Mouse (Mus musculus): ENCODE measurements at regions not wholly inside any gene's neighbourhood (a gene's known extent, or its start where the extent isn't known, plus 50 kb on each side); places are given as distances from the start of the nearest gene placed in this dataset.

DNA sequence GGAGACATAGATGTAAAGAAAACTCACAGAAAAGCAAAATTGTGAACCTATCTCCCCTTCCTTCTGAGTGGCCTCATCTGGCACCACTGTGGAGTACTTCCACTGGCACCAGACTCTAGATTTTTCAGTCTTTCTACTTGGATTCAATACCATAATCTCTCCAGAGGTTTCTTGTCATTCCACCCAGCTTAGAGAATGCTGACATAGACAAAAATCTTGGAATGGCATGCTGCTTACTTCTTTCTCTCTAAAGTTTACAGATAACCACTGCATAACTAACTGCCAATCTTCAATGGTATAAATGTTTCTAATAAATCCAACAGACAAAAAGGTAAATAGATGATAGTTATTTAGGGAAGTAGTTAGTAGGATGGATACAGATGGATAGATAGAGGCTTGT lies 589.6 kb upstream of the Vrk2 start:
- Histone ChIP-seq H3K27me3 (ENCODE audit: control insufficient read depth, insufficient read depth, low read length) (no peaks in the 10 kb centered on the region), H3K27ac (replicated peaks) (no peak overlapping the region), H3K4me2 (replicated peaks; ENCODE audit: low read depth) (no peak overlapping the region), H3K36me3 (ENCODE audit: control insufficient read depth, insufficient read depth, low read length) (no peaks in the 10 kb centered on the region), H3K9ac (ENCODE audit: low read length) (no peak overlapping the region), H3K9me3 (ENCODE audit: control insufficient read depth, low read length) (no peaks in the 10 kb centered on the region), H3K4me3 (ENCODE audit: low read depth, low read length) (no peak overlapping the region), H3K4me1 (replicated peaks; ENCODE audit: control insufficient read depth, insufficient read depth) (no peaks in the 10 kb centered on the region)
- DNase-seq (ENCODE audit: low spot score) (no peak), ATAC-seq (ENCODE audit: low FRiP score, low TSS enrichment) (no peak)
- TF ChIP-seq CTCF (IDR thresholded peaks at IDR 0.05; ENCODE audit: low read depth) (no peak), EP300 (optimal IDR thresholded peaks at IDR 0.05) (no peak)

DNA sequence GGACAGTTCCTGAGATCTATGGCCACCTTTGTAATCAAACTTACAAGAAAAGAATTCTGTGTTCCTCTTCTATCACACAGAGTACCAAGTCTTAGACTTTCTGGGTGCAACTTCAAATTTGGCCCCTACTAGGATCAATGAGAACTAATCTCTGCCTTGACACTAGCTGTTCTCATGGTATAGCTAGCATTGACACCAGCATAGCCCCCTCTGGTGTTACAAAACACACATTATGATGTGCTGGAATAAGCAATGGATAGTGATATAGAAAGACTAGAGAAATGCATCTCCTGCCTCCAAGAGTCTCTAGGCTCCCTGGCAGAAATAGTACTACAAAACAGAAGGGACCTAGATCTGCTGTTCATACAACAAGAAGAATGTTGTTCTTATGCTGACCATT lies 566.6 kb upstream of the Vrk2 start:
- ATAC-seq (ENCODE audit: low FRiP score, low TSS enrichment) (no peak), DNase-seq (ENCODE audit: low spot score) (no peak)
- Histone ChIP-seq H3K36me3 (ENCODE audit: control insufficient read depth, insufficient read depth, low read length) (no peaks in the 10 kb centered on the region), H3K4me2 (replicated peaks; ENCODE audit: low read depth) (no peak overlapping the region), H3K4me3 (ENCODE audit: low read depth, low read length) (no peak overlapping the region), H3K9ac (ENCODE audit: low read length) (no peak overlapping the region), H3K4me1 (replicated peaks; ENCODE audit: control insufficient read depth, insufficient read depth) (no peaks in the 10 kb centered on the region), H3K9me3 (ENCODE audit: control insufficient read depth, low read length) (no peaks in the 10 kb centered on the region), H3K27me3 (ENCODE audit: control insufficient read depth, insufficient read depth, low read length) (no peaks in the 10 kb centered on the region), H3K27ac (replicated peaks) (no peak overlapping the region)
- no peak for TF ChIP-seq EP300 (optimal IDR thresholded peaks at IDR 0.05)
- TF ChIP-seq CTCF (IDR thresholded peaks at IDR 0.05; ENCODE audit: low read depth), result no peak
